Mouse (Mus musculus) lung, embryonic 16.5 days (tissue): ENCODE data around the gene Crispld2. TPM values are rescaled to one million over a fixed set of nuclear protein-coding genes. Genes with fewer than 3 reads are reported as not detected.

Experiments used
- ATAC-seq: fragments of 200-750 bp; cut with Nextera tagmentation; 2 replicates; pipeline ENCODE4 v1.8.0; 2017; ENCODE audit warnings: low read depth, mild to moderate bottlenecking, moderate library complexity
- H3K27ac ChIP-seq: fragments of 300-500 bp; sonication (generic); 2 replicates; pipeline ENCODE4 v1.5.1; 2014; ENCODE audit warnings: mild to moderate bottlenecking, control low read depth, low read length
- H3K27me3 ChIP-seq: fragments of 300-500 bp; sonication (generic); 2 replicates; pipeline ENCODE4 v1.6.1; 2014; ENCODE audit warnings: low read depth, low read length, mixed read lengths; ENCODE audit not compliant: control insufficient read depth, insufficient read depth
- H3K36me3 ChIP-seq: fragments of 300-500 bp; sonication (generic); 2 replicates; pipeline ENCODE4 v1.6.1; 2014; ENCODE audit warnings: low read length; ENCODE audit not compliant: control insufficient read depth, insufficient read depth
- H3K4me1 ChIP-seq: fragments of 300-500 bp; sonication (generic); replicated peaks from 2 replicates; pipeline ENCODE4 v1.6.1; 2014; ENCODE audit warnings: low read length, mixed read lengths; ENCODE audit not compliant: control insufficient read depth, insufficient read depth
- H3K4me2 ChIP-seq: fragments of 300-500 bp; sonication (generic); 2 replicates; pipeline ENCODE4 v1.6.1; 2014; ENCODE audit warnings: low read depth, low read length, control low read depth
- H3K4me3 ChIP-seq: fragments of 300-500 bp; sonication (generic); 2 replicates; pipeline ENCODE4 v1.5.1; 2014; ENCODE audit warnings: mild to moderate bottlenecking, low read length, control low read depth
- H3K9ac ChIP-seq: fragments of 300-500 bp; sonication (generic); 2 replicates; pipeline ENCODE4 v1.6.1; 2014; ENCODE audit warnings: low read length, control low read depth
- H3K9me3 ChIP-seq: fragments of 300-500 bp; sonication (generic); 2 replicates; pipeline ENCODE4 v1.6.1; 2016; ENCODE audit warnings: low read length; ENCODE audit not compliant: control insufficient read depth
- WGBS: fragments of 180-500 bp; shearing (Covaris S2); extraction: QIAGEN DNeasy Blood & Tissue Kit; methylation state at CpG from one replicate; pipeline ENCODE4 v1.1.7; 2014; 5-methylcytosine and 5-hydroxymethylcytosine counted together
- polyA plus RNA-seq: library from polyadenylated mRNA; unstranded; fragments of >200 nt; fragmentation: Nextera tagmentation; extraction: Ambion mirVana; gene quantifications from 2 replicates; pipeline ENCODE4 v1.2.1, GENCODE M21; 2015

Crispld2 gene
- polyA plus RNA-seq, 1 experiment from 2014 or later: 9.3 TPM

DNA sequence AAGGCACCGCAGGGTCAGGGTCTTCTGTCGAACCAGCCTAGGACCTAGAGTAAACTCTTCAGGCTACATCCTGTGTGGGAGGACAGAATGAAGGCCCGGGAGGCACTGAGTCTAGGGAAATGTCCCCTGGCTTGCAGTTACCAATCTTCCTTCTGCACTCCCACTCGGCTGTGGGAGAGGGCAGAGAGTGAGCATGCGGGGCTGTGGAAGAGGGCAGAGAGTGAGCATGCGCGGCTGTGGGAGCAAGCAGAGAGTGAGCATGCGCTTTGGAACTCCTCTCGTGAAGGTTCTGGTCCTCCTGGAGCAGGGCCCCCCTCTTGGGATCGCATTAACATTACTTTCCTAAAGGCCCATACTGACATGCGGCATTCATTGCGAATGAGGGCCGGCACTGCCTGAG is 25.1 kb downstream of the Crispld2 start:
- WGBS: 86% methylated on average over 13 of the region's 13 CpGs
- no peak for ATAC-seq
- Histone ChIP-seq H3K9me3 (no peaks in the 10 kb centered on the region), H3K36me3 (no peaks in the 10 kb centered on the region), H3K4me2 (no peak overlapping the region), H3K9ac (no peak overlapping the region), H3K27ac (no peak overlapping the region), H3K4me3 (no peak overlapping the region), H3K27me3 (no peaks in the 10 kb centered on the region; the same call in 1 of the 2 replicates), H3K4me1 (peaks cover 11% of the 10 kb centered on the region)

DNA sequence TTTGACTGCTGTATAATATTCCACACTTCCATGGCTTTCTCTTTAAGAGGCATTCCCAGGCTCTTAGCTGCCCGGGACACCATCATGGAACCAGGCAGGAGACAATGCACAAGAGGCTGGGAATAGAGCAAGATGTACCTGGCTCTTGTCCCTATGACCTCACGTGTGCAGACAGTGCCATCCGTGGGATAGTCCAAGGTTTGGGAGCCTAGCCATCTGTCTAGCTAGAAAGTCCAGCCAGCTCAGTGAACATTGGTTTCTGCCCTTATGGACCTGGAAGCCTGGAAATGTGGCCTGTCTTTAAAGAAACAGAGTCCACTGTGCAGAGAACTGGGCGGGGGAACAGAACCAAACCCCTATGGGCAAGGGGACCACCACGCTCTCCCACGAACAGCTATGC is 25.5 kb downstream of the Crispld2 start:
- no peak overlapping the region for H3K9ac ChIP-seq
- peaks cover 11% of the 10 kb centered on the region for H3K4me1 ChIP-seq
- no peak overlapping the region for H3K27ac ChIP-seq
- H3K27me3 ChIP-seq: no peaks in the 10 kb centered on the region; the same call in 1 of the 2 replicates
- H3K4me3 ChIP-seq: no peak overlapping the region
- no peak for ATAC-seq
- H3K9me3 ChIP-seq: no peaks in the 10 kb centered on the region
- no peaks in the 10 kb centered on the region for H3K36me3 ChIP-seq
- WGBS: 94% methylated on average over 6 of the region's 6 CpGs
- no peak overlapping the region for H3K4me2 ChIP-seq

DNA sequence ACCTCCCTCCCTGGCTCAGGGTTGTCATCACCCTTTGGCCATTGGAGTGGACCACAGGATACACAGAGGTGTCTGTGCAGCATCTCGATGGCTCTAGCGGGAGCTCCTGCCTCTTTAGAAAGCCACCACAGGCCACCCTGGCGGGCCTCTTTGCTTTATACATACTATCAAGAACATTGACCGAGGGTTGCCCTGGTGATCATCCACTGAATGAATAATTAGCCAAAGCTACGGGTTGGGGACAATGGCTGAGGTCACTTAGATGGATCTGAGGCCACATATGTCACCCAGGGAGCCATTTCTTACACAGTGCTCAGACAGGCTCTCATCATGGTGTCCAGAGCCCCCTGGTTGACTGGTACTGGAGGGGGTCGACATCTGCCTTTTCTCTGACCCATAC is 26.1 kb downstream of the Crispld2 start:
- no peak overlapping the region for H3K4me3 ChIP-seq
- H3K36me3 ChIP-seq: no peaks in the 10 kb centered on the region
- ATAC-seq: no peak
- no peak overlapping the region for H3K4me2 ChIP-seq
- H3K9me3 ChIP-seq: no peaks in the 10 kb centered on the region
- 78% methylated on average over 6 of the region's 6 CpGs for WGBS
- peaks cover 11% of the 10 kb centered on the region for H3K4me1 ChIP-seq
- no peak overlapping the region for H3K9ac ChIP-seq
- no peak overlapping the region for H3K27ac ChIP-seq
- H3K27me3 ChIP-seq: no peaks in the 10 kb centered on the region; the same call in 1 of the 2 replicates

DNA sequence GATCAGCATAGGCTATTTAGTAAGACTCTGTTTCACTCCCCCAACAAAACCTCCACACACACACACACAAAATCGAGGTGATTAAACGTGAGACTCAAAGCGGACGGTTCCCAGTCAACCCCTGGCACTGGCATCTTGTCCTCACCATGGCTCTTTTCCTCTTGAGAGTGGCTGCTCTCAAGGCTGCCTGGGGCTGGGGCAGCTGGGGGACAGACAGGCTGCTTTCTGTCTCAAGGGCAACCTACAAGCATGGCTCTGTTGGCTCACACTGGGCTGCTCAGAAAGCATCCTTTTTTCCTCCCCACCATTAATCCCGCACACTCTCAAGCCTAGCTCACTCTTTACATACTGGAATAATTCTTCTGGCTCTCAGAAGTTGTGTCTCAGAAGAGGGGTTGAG is 27.1 kb downstream of the Crispld2 start:
- H3K9me3 ChIP-seq: no peaks in the 10 kb centered on the region
- peaks cover 6% of the 10 kb centered on the region for H3K4me1 ChIP-seq
- no peaks in the 10 kb centered on the region; the same call in 1 of the 2 replicates for H3K27me3 ChIP-seq
- no peak for ATAC-seq
- H3K4me2 ChIP-seq: no peak overlapping the region
- 79% methylated on average over 5 of the region's 5 CpGs for WGBS
- H3K36me3 ChIP-seq: no peaks in the 10 kb centered on the region
- no peak overlapping the region for H3K27ac ChIP-seq
- no peak overlapping the region for H3K4me3 ChIP-seq
- no peak overlapping the region for H3K9ac ChIP-seq

DNA sequence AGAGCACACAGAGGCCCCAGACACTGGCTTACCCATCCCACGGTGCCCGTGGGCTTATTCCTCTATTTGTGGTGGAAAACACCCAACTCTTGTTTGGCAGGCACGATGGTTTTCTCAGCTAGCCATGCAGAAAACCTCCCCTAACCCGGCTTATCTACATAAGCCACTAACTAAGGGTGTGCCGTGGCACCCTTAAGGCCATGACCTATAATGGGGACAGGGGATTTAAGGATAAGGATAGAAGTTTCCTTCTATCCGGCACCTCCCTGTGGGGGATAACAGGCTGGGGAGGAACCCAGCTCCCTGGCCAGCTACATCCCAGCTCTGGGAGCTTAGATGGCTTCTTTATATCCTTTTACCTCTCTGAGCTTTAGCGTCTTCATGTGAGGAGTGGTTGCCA is 28.1 kb downstream of the Crispld2 start:
- no peak for ATAC-seq
- Histone ChIP-seq H3K36me3 (no peaks in the 10 kb centered on the region), H3K9ac (no peak overlapping the region), H3K9me3 (no peaks in the 10 kb centered on the region), H3K4me3 (no peak overlapping the region), H3K27me3 (no peaks in the 10 kb centered on the region; the same call in 1 of the 2 replicates), H3K4me2 (no peak overlapping the region), H3K4me1 (no peaks in the 10 kb centered on the region), H3K27ac (no peak overlapping the region)
- 69% methylated on average over 7 of the region's 7 CpGs for WGBS

DNA sequence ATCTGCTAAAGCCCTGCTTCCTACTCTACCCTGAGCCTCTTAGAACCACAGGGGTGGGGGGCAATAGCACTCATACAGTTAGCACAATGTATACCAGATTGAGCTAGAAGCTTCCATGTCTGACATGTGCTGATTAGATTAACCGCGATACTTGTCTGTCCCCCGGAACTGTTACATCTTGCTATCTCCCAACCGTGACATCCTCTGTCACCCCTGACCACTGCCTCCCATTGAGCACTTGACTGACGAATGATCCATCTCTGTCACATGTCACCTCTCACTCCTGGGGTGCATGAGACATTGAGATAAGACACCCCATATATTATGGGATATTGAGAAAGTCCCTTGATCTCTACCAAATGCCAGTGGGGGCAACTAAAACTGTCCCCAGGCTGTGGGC is 34.0 kb downstream of the Crispld2 start:
- no peaks in the 10 kb centered on the region for H3K27me3 ChIP-seq
- H3K4me3 ChIP-seq: no peak overlapping the region
- no peaks in the 10 kb centered on the region for H3K36me3 ChIP-seq
- 59% methylated on average over 5 of the region's 5 CpGs for WGBS
- no peaks in the 10 kb centered on the region for H3K9me3 ChIP-seq
- no peaks in the 10 kb centered on the region for H3K4me1 ChIP-seq
- ATAC-seq: no peak
- no peak overlapping the region for H3K4me2 ChIP-seq
- H3K27ac ChIP-seq: no peak overlapping the region
- no peak overlapping the region for H3K9ac ChIP-seq

DNA sequence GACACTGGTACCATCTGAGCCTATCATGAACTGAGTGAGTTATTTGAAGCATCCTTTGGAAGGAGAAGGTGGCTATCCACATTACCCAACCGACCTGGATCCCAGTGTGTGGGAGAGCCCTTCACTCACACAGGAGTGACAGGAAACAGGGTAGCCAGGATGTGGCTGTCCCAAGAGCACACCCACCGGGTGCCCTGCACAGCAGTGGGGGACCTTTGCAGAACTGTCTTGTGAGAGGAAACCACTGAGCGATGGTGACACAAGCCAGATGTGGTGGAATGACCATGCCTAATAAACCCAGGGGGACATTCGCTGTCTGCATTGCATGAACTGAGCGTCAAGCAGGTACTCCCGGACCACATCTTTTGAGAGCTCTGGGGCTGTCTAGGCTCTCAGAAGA is 34.8 kb downstream of the Crispld2 start:
- WGBS: 76% methylated on average over 6 of the region's 6 CpGs
- no peaks in the 10 kb centered on the region for H3K9me3 ChIP-seq
- ATAC-seq: no peak

DNA sequence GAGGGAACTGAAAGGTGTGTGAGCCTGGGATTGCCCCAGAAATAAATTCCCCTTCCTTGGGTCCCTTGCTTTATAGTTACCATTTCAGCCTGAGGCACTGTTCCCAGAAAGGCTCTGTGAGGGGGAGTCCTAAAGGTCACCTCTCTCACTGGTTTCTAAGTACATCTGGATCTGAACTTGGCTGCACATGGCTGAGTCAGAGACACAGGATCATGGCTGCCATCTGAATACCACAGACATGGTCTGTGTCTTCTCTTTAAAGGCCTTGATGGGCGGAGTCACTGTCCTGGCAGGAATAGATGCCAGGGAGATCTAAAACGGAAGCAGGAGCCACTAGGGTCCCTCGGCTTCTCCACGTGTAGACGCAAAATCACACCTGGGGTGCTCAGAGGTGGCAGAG is 38.2 kb downstream of the Crispld2 start:
- Histone ChIP-seq H3K9ac (no peak overlapping the region), H3K9me3 (no peaks in the 10 kb centered on the region), H3K27me3 (no peaks in the 10 kb centered on the region), H3K27ac (no peak overlapping the region), H3K4me1 (no peaks in the 10 kb centered on the region), H3K4me2 (no peak overlapping the region), H3K4me3 (no peak overlapping the region), H3K36me3 (no peaks in the 10 kb centered on the region)
- WGBS: 55% methylated on average over 5 of the region's 5 CpGs
- ATAC-seq: no peak

More for the DNA sequence above, 34.8 kb downstream of the Crispld2 start:
- Histone ChIP-seq H3K27ac (no peak overlapping the region), H3K27me3 (no peaks in the 10 kb centered on the region), H3K9ac (no peak overlapping the region), H3K4me2 (no peak overlapping the region), H3K4me3 (no peak overlapping the region), H3K4me1 (no peaks in the 10 kb centered on the region), H3K36me3 (no peaks in the 10 kb centered on the region)

DNA sequence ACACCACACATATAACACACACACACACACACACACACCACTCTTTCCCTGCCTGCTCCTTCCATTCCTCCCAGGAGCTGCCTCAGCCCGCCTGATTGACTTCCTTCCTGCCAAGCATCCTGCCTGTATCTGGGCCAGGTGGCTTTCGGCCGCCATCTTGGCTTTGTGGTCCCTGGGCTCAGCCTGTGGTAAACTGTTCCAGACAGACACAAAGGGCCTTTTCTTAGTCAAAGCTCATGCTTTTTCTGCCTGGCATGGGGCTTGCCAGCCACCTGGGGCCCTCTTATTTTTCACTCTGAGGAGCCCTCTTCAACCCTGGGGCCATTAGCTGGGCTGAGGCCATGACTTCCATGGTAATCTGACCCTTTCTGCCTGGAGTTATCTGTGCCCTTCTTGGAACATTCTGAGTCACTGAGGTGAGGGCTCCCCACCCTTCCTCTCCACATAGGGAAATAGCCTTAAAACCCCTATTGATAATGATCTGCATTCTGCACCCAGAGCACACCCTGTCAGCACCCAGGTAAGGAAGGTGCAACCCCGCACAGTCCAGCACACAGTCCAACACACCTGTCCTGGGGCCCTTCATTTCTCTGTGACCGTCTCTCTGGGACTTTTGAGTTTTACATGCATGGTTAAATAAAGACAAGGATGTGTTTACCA is 40.4 kb downstream of the Crispld2 start:
- no peaks in the 10 kb centered on the region for H3K27me3 ChIP-seq
- no peak overlapping the region for H3K4me2 ChIP-seq
- no peak overlapping the region for H3K9ac ChIP-seq
- H3K27ac ChIP-seq: no peak overlapping the region
- WGBS: 83% methylated on average over 5 of the region's 5 CpGs
- H3K36me3 ChIP-seq: no peaks in the 10 kb centered on the region
- ATAC-seq: no peak
- no peaks in the 10 kb centered on the region for H3K4me1 ChIP-seq
- H3K9me3 ChIP-seq: no peaks in the 10 kb centered on the region
- no peak overlapping the region for H3K4me3 ChIP-seq

DNA sequence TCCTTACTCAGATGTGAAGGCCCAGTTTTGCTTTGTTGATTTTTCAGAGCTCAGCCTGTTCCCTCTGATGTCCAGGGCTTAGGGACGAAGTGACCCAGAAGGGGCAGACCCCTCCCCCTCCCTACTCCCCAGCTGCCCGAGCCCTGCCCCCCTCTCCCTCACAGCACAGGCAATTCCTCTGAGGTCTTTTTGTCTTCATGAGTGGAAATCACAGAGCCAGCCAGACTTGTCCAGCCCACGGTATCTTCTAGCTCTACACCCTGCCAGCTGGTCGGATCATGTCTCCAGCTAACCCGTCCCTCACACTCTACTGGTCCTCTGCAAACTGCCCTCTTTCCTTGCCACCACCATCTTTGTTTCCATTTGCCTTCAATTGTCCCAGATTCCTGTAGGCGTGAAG is 42.2 kb downstream of the Crispld2 start:
- no peak overlapping the region for H3K27ac ChIP-seq
- 0 out of 2 replicates have a peak, but pooled peaks have one; percentile 19 for ATAC-seq
- H3K27me3 ChIP-seq: no peaks in the 10 kb centered on the region
- 40% methylated on average over 6 of the region's 6 CpGs for WGBS
- H3K9ac ChIP-seq: no peak overlapping the region
- H3K4me2 ChIP-seq: no peak overlapping the region
- H3K4me3 ChIP-seq: no peak overlapping the region
- H3K4me1 ChIP-seq: peaks cover 3% of the 10 kb centered on the region
- H3K36me3 ChIP-seq: no peaks in the 10 kb centered on the region
- H3K9me3 ChIP-seq: no peaks in the 10 kb centered on the region
